Mouse (Mus musculus) embryo, embryonic 9.5 days (tissue): ENCODE measurements around the gene Olfr310.

Experiments
- DNase-seq: peaks from one replicate; pipeline ENCODE4 v3.0.0-alpha.2; 2017; ENCODE audit errors: extremely low spot score

Gene Olfr310

DNA sequence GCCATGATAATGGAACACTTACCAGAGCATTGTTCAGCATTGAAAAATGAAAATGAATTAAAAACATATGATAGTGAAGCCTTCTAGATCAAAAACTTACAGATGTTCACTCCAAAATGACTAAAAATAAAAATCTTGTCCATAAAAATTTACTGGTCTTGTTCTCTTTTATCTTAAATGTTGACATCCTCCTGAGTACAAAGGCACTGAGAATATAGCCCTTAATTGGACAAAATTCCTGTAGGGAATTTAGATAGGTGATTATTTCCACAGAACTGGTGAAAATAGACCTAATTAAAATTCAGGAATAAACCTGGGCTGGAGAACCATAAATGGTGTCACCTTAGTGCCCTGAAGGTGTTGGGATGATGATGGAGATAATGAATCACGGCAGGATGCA, at the start of gene Olfr310:
Gene Olfr310 (minus strand): TSS at position 101 of the 400 bp plus-strand sequence.
- no peak for DNase-seq

DNA sequence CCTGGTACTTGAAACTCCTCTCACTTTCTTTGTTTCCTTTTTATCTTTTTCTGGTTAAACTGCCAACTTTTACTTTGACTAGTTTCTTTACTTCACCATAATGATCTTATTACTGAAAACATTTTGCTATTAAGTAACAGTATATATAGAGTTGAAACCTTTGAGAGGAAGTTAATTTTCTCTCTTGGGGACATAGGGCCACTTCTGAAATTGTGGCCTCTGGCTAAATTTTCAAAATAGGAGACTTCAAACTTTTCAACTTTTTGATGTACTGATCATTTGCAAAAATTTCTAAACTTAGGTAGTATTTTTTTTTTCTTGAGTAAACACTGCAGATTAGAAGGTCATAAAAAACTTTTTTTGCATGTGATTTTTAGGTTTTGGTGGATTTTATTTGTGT, 48.6 kb upstream of the Olfr310 start, which contains the start of gene Olfr308:
Gene Olfr308 (minus strand): TSS at position 101 of the 400 bp plus-strand sequence.
- DNase-seq, result no peak

DNA sequence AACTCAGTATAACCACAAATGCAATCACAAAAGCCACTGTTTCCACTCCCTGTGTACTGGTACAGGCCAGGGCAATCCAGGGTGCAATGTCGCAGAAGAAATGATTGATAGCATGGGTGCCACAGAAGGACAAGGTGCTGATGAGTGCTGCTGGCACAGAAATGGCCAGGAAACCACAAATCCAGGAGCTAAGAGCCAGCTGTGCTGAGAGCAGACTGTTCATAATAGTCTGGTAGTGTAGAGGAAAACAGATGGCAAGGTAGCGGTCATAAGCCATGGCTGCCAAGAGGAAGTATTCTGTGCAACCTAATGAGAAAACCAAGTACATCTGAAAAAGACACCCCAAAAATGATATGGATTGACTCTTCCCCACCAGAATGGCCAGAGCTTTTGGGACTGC, 44.4 kb upstream of the Olfr310 start:
- DNase-seq, result no peak

DNA sequence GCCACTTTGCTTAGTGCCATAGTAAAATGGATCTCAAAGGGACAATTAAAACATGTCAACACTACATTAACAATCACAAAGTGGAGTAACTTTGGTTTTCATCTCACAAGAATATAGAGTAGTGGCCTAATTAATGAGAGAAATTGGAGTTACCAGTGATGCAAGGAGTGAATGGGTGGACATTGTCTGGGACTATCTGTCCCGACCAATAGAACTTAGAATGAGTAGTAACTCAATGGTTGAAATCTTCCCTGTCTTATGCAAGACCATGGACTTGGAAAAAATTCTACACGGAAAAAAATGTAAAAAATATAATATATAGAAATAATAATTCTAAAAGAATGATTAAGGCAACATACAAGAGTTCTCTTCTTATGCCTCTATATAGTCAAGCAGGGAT, 36.6 kb upstream of the Olfr310 start, which contains the start of gene Olfr309:
Gene Olfr309 (minus strand): TSS at position 101 of the 400 bp plus-strand sequence.
- DNase-seq, result no peak

DNA sequence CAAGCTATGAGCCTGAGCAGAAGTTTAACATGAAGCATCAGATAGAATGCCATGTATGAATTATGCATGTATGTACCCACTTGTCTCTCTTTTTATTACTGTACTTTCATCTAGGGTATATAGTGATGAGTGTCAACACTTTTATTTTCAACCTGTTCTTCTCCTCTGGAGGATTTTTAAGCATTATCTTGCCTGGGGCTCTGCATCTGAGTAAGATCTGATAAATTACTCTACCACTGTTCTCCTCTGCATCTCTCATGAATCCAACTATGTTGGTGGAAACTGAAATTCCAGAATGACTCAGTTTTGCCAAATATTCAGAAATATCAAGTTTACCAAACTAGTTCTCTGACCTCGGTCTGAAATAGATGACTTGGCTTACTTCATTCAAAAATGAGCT, 30.8 kb downstream of the Olfr310 start, which contains the start of gene Vmn2r76:
Gene Vmn2r76 (minus strand): TSS at position 101 of the 400 bp plus-strand sequence.
- no peak for DNase-seq
